Mouse (Mus musculus): ENCODE measurements around the gene Cfap45.

Cfap45 gene

GRCm38 (mm10) chr1:172522524-172522923 is 1.9 kb downstream of the Cfap45 start:
- no peak for DNase-seq

GRCm38 (mm10) chr1:172523699-172524101 is 3.1 kb downstream of the Cfap45 start:
- DNase-seq: no peak

GRCm38 (mm10) chr1:172525027-172525764 is 4.6 kb downstream of the Cfap45 start:
- DNase-seq: no peak

- DNase-seq: no peak
These were observed 5.4 kb downstream of the Cfap45 start for GRCm38 (mm10) chr1:172525971-172526370.

GRCm38 (mm10) chr1:172526380-172527081 is 5.9 kb downstream of the Cfap45 start:
- DNase-seq: no peak

GRCm38 (mm10) chr1:172527431-172527830 is 6.8 kb downstream of the Cfap45 start:
- no peak for DNase-seq

- DNase-seq: peak; percentile 92
These were observed 8.1 kb downstream of the Cfap45 start for GRCm38 (mm10) chr1:172528701-172529100.

GRCm38 (mm10) chr1:172530544-172531220 is 10.1 kb downstream of the Cfap45 start:
- peak; percentile 48 for DNase-seq

GRCm38 (mm10) chr1:172532551-172532950 is 11.9 kb downstream of the Cfap45 start:
- peak; percentile 80 for DNase-seq

- no peak for DNase-seq
These were observed 14.5 kb downstream of the Cfap45 start for GRCm38 (mm10) chr1:172535116-172535515.

GRCm38 (mm10) chr1:172539827-172540226 is 19.2 kb downstream of the Cfap45 start:
- no peak for DNase-seq

- no peak for DNase-seq
These were observed 19.8 kb downstream of the Cfap45 start for GRCm38 (mm10) chr1:172540283-172540820.

- DNase-seq: no peak
These were observed 25.5 kb downstream of the Cfap45 start for GRCm38 (mm10) chr1:172546062-172546461.

- no peak for DNase-seq
These were observed 27.9 kb downstream of the Cfap45 start for GRCm38 (mm10) chr1:172548501-172548900.

GRCm38 (mm10) chr1:172549314-172549713 is 28.7 kb downstream of the Cfap45 start:
- DNase-seq: no peak

- no peak for DNase-seq
These were observed 29.1 kb downstream of the Cfap45 start for GRCm38 (mm10) chr1:172549717-172550116.

- DNase-seq: peak; percentile 84
These were observed 29.9 kb downstream of the Cfap45 start for GRCm38 (mm10) chr1:172550551-172550951.

GRCm38 (mm10) chr1:172551009-172551408 is 30.4 kb downstream of the Cfap45 start:
- DNase-seq: no peak

- DNase-seq: no peak
These were observed 32.0 kb downstream of the Cfap45 start for GRCm38 (mm10) chr1:172552623-172553022.

GRCm38 (mm10) chr1:172555638-172556037 is 35.0 kb downstream of the Cfap45 start, which contains the start of gene Vsig8:
TSS of gene Vsig8 (plus strand) at chr1:172555938.
- no peak for DNase-seq

GRCm38 (mm10) chr1:172562641-172563464 is 42.3 kb downstream of the Cfap45 start:
- peak; percentile 90 for DNase-seq

- no peak for DNase-seq
These were observed 42.8 kb downstream of the Cfap45 start for GRCm38 (mm10) chr1:172563465-172563828.

Measured in retina, postnatal 1 day (tissue).